Comparison of ENCODE assay signal across 11 mouse cellular contexts in genomic region chr16:84956690-84957089, GRCm38 (mm10).
DNase-seq lines count a peak whose midpoint lies in the region; ATAC-seq lines count a peak whose summit lies in the region.
"Had no signal": no experiment of that assay in that cellular context is flagged by ENCODE, and none has a peak within 500 bp of the region (broad histone marks: within the 10 kb centered on the region; RNA-seq: fewer than 3 reads in every experiment).

No protein-coding gene starts in this region.

- peak overlapping the region; percentile 74 for H3K27ac ChIP-seq in hindbrain, embryonic 13.5 days
- H3K27ac ChIP-seq in hindbrain, embryonic 11.5 days (ENCODE audit: low read depth, low read length): no peak overlapping the region
- 0 out of 2 replicates have a peak overlapping the region, but pooled peaks have one; percentile 20 for H3K27ac ChIP-seq in brown adipose tissue, adult 24 weeks (replicated peaks; ENCODE audit: low read depth, low read length)
- H3K27ac ChIP-seq in midbrain, embryonic 12.5 days (replicated peaks): peak overlapping the region; percentile 35; the same call in 1 of the 2 replicates
- H3K27ac ChIP-seq: liver, embryonic 13.5 days had no signal

- H3K27me3 ChIP-seq in hindbrain, embryonic 13.5 days: no peaks in the 10 kb centered on the region
- H3K27me3 ChIP-seq in hindbrain, embryonic 11.5 days (ENCODE audit: control insufficient read depth, insufficient read depth, low read length): no peaks in the 10 kb centered on the region
- H3K27me3 ChIP-seq in midbrain, embryonic 12.5 days: no peaks in the 10 kb centered on the region
- H3K27me3 ChIP-seq: liver, embryonic 13.5 days had no signal

- H3K36me3 ChIP-seq in hindbrain, embryonic 13.5 days: peaks cover 65% of the 10 kb centered on the region
- H3K36me3 ChIP-seq in hindbrain, embryonic 11.5 days (ENCODE audit: control insufficient read depth, insufficient read depth, low read length): no peaks in the 10 kb centered on the region; the same call in 1 of the 2 replicates
- peaks cover 38% of the 10 kb centered on the region for H3K36me3 ChIP-seq in midbrain, embryonic 12.5 days
- H3K36me3 ChIP-seq: liver, embryonic 13.5 days had no signal

- WGBS in hindbrain, embryonic 13.5 days: 84% methylated on average over 2 of the region's 2 CpGs
- 87% methylated on average over 2 of the region's 2 CpGs for WGBS in hindbrain, embryonic 11.5 days
- WGBS in midbrain, embryonic 12.5 days: 91% methylated on average over 2 of the region's 2 CpGs

- no peaks in the 10 kb centered on the region for H3K9me3 ChIP-seq in hindbrain, embryonic 13.5 days
- H3K9me3 ChIP-seq in hindbrain, embryonic 11.5 days (ENCODE audit: control insufficient read depth, low read length): no peaks in the 10 kb centered on the region
- no peaks in the 10 kb centered on the region for H3K9me3 ChIP-seq in midbrain, embryonic 12.5 days
- H3K9me3 ChIP-seq: liver, embryonic 13.5 days had no signal

- no peak overlapping the region for H3K9ac ChIP-seq in hindbrain, embryonic 13.5 days
- no peak overlapping the region for H3K9ac ChIP-seq in hindbrain, embryonic 11.5 days (ENCODE audit: low read depth, low read length)
- H3K9ac ChIP-seq in midbrain, embryonic 12.5 days (replicated peaks): no peak overlapping the region
- H3K9ac ChIP-seq: liver, embryonic 13.5 days had no signal

- peaks cover 27% of the 10 kb centered on the region for H3K4me1 ChIP-seq in hindbrain, embryonic 13.5 days (replicated peaks)
- no peaks in the 10 kb centered on the region for H3K4me1 ChIP-seq in hindbrain, embryonic 11.5 days (replicated peaks; ENCODE audit: control insufficient read depth, insufficient read depth, low read length)
- 0 out of 2 replicates have a peak, but pooled peaks cover 2% of the 10 kb centered on the region for H3K4me1 ChIP-seq in brown adipose tissue, adult 24 weeks (ENCODE audit: control insufficient read depth, insufficient read depth, insufficient read length, low read length)
- peaks cover 12% of the 10 kb centered on the region for H3K4me1 ChIP-seq in midbrain, embryonic 12.5 days
- H3K4me1 ChIP-seq: liver, embryonic 13.5 days had no signal

- peak; percentile 28 to 34 for DNase-seq in cerebellum, postnatal 10 days
- DNase-seq in cerebellum, adult 11-12 months: no peak
- DNase-seq in hindbrain, embryonic 11.5 days (ENCODE audit: low spot score): no peak
- no peak for DNase-seq in MN1 (ENCODE audit: low spot score)
- no peak for DNase-seq in embryo, embryonic 11 days
- DNase-seq: kidney, adult 9 months; liver, embryonic 13.5 days; right cerebral cortex, postnatal 4 days had no signal

- ATAC-seq in hindbrain, embryonic 13.5 days (ENCODE audit: low FRiP score): peak; percentile 33; the same call in 1 of the 2 replicates
- no peak for ATAC-seq in hindbrain, embryonic 11.5 days (ENCODE audit: low FRiP score)
- ATAC-seq in midbrain, embryonic 12.5 days (ENCODE audit: low FRiP score, low read depth): peak; percentile 28; the same call in 1 of the 2 replicates

- H3K4me2 ChIP-seq in hindbrain, embryonic 13.5 days: no peak overlapping the region
- no peak overlapping the region for H3K4me2 ChIP-seq in hindbrain, embryonic 11.5 days (replicated peaks; ENCODE audit: low read depth, low read length)
- no peak overlapping the region for H3K4me2 ChIP-seq in midbrain, embryonic 12.5 days (replicated peaks)
- H3K4me2 ChIP-seq: liver, embryonic 13.5 days had no signal

- H3K4me3 ChIP-seq in hindbrain, embryonic 13.5 days: no peak overlapping the region
- no peak overlapping the region for H3K4me3 ChIP-seq in hindbrain, embryonic 11.5 days (ENCODE audit: low read depth, low read length)
- H3K4me3 ChIP-seq in brown adipose tissue, adult 24 weeks (ENCODE audit: insufficient read depth, low read depth, low read length): no peak overlapping the region
- H3K4me3 ChIP-seq in midbrain, embryonic 12.5 days: no peak overlapping the region
- H3K4me3 ChIP-seq: liver, embryonic 13.5 days had no signal

Comparison
In these comparisons a context has a peak if more than half of its experiments do, and no peak if none do; other contexts are left out.
1. DNase-seq: peak in cerebellum, postnatal 10 days (2 of 2); none in cerebellum, adult 11-12 months (single experiment), hindbrain, embryonic 11.5 days (single experiment), MN1 (single experiment) and embryo, embryonic 11 days (single experiment).